Mouse (Mus musculus) myocyte (in vitro differentiated cells): ENCODE results near the gene Slc24a3. TPM values are rescaled to one million over a fixed set of nuclear protein-coding genes. Genes with fewer than 3 reads are reported as not detected.

Source experiments
- H3K27me3 ChIP-seq: one replicate; pipeline ENCODE4 v1.6.1; 2011; ENCODE audit not compliant: control insufficient read depth, insufficient read depth, insufficient read length
- H3K36me3 ChIP-seq: one replicate; pipeline ENCODE4 v1.6.1; 2011; ENCODE audit not compliant: control insufficient read depth, insufficient read depth
- H3K4me2 ChIP-seq: one replicate; pipeline ENCODE4 v1.6.1; 2011; ENCODE audit warnings: low read depth, control low read depth
- H3K4me3 ChIP-seq: one replicate; pipeline ENCODE4 v1.5.1; 2011; ENCODE audit warnings: mild to moderate bottlenecking, control low read depth, moderate library complexity
- H3K79me2 ChIP-seq: one replicate; pipeline ENCODE4 v1.6.1; 2011; ENCODE audit not compliant: control insufficient read depth, insufficient read depth
- H3ac ChIP-seq: one replicate; pipeline ENCODE4 v1.6.1; 2011; ENCODE audit not compliant: control insufficient read depth, insufficient read length
- CEBPB ChIP-seq: IDR thresholded peaks from 2 replicates; pipeline ENCODE4 v1.6.1; 2011; ENCODE audit warnings: mild to moderate bottlenecking, moderate library complexity; ENCODE audit not compliant: poor library complexity, insufficient read depth, severe bottlenecking
- E2F4 ChIP-seq: IDR thresholded peaks from one replicate; pipeline ENCODE4 v1.6.1; 2011; ENCODE audit warnings: mild to moderate bottlenecking, control low read depth, moderate library complexity; ENCODE audit not compliant: insufficient read depth
- MAX ChIP-seq: IDR thresholded peaks from one replicate; pipeline ENCODE4 v1.6.1; 2011; ENCODE audit warnings: low read depth, mild to moderate bottlenecking, control low read depth
- MYOD1 ChIP-seq, 3 experiments: IDR thresholded peaks; one replicate each; pipeline ENCODE4 v1.6.1; 2011; ENCODE audit warnings: control low read depth in 2 of 3, low read depth in 2 of 3, mild to moderate bottlenecking in 2 of 3, moderate library complexity in 1 of 3; ENCODE audit not compliant: insufficient read length in 2 of 3, control insufficient read depth in 1 of 3
- MYOG ChIP-seq, 3 experiments: IDR thresholded peaks; one replicate each; pipeline ENCODE4 v1.6.1; 2011; ENCODE audit warnings: control low read depth in 2 of 3, low read depth in 2 of 3, mild to moderate bottlenecking in 2 of 3; ENCODE audit not compliant: insufficient read length in 2 of 3, control insufficient read depth in 1 of 3, insufficient read depth in 1 of 3
- POLR2A ChIP-seq: IDR thresholded peaks from one replicate; pipeline ENCODE4 v1.6.1; 2011; ENCODE audit warnings: low read depth, mild to moderate bottlenecking, control low read depth, moderate library complexity; ENCODE audit not compliant: insufficient read length
- POLR2AphosphoS2 ChIP-seq: IDR thresholded peaks from one replicate; pipeline ENCODE4 v1.6.1; 2011; ENCODE audit warnings: low read depth, control low read depth; ENCODE audit not compliant: insufficient read length
- REST ChIP-seq: IDR thresholded peaks from one replicate; pipeline ENCODE4 v1.6.1; 2011; ENCODE audit warnings: mild to moderate bottlenecking, control low read depth, moderate library complexity; ENCODE audit not compliant: insufficient read depth, insufficient read length
- SRF ChIP-seq: IDR thresholded peaks from one replicate; pipeline ENCODE4 v1.6.1; 2011; ENCODE audit warnings: low read depth; ENCODE audit not compliant: control insufficient read depth, insufficient read length
- TCF12 ChIP-seq: IDR thresholded peaks from one replicate; pipeline ENCODE4 v1.6.1; 2011; ENCODE audit warnings: mild to moderate bottlenecking, control low read depth; ENCODE audit not compliant: poor library complexity, insufficient read depth, severe bottlenecking
- TCF3 ChIP-seq: IDR thresholded peaks from one replicate; pipeline ENCODE4 v1.6.1; 2011; ENCODE audit warnings: low read depth, control low read depth; ENCODE audit not compliant: insufficient read length
- USF1 ChIP-seq: IDR thresholded peaks from one replicate; pipeline ENCODE4 v1.6.1; 2011; ENCODE audit warnings: low read depth, mild to moderate bottlenecking, control low read depth, moderate library complexity
- polyA plus RNA-seq: library from polyadenylated mRNA; unstranded; fragments of >200 nt; fragmentation: generic; extraction: Trizol; gene quantifications from one replicate; pipeline ENCODE4 v1.2.1, GENCODE M21; 2012; ENCODE audit warnings: missing spikeins

Slc24a3 gene
- polyA plus RNA-seq, 1 experiment = 4.8 TPM

DNA sequence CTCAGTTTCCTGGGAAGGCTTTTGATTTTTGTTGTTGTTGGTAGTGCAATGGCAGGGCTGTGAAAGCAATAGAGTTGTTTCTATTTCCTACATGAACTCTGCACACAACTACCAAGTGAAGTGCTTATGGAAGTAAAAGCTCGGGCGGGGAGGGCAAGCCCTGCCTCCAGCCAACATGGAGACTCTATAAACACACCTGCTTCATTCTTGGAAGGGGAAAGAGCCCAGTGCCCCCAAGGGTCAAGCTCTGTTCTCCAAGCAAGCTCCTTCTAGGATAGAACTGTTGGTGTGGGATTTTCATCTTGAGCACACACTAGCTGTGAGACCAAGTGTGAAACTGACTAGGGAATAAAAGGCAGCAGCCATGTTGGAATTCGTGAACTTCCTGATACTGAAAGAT is 2.5 kb upstream of the Slc24a3 start:
- Histone ChIP-seq H3K4me3 (no peak overlapping the region), H3K27me3 (no peaks in the 10 kb centered on the region), H3K4me2 (no peak overlapping the region), H3ac (no peak overlapping the region), H3K79me2 (no peaks in the 10 kb centered on the region), H3K36me3 (no peaks in the 10 kb centered on the region)
- TF ChIP-seq TCF3 (no peak), USF1 (no peak), SRF (no peak), MAX (no peak), E2F4 (no peak), MYOG (IDR thresholded peaks at IDR 0.05; ENCODE audit: control insufficient read depth in 1 of 3, insufficient read depth in 1 of 3, insufficient read length in 2 of 3, low read depth in 2 of 3) (no peak), TCF12 (no peak), MYOD1 (IDR thresholded peaks at IDR 0.05; ENCODE audit: control insufficient read depth in 1 of 3, insufficient read length in 2 of 3, low read depth in 2 of 3) (no peak), REST (no peak), POLR2AphosphoS2 (no peak), CEBPB (no peak), POLR2A (no peak)

DNA sequence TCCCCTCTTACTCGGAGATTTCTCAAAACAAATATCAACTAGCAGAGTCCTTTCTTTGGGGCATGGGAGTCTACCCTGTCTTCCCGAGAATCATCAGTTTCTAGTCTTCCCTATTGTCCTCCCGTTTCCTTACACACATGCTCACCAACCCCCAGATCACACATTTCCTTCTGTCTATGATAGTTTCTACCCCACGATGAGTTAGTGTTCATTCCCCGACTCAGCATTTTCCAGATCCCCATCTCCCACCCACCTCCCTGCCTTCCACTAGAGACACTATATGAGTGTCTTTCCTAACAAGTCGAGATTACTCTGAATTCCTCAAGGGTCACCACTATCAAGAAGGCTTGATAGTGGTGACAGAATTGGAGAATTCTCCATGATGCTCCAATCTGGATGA is 1.7 kb upstream of the Slc24a3 start:
- Histone ChIP-seq H3ac (no peak overlapping the region), H3K27me3 (no peaks in the 10 kb centered on the region), H3K4me2 (no peak overlapping the region), H3K36me3 (no peaks in the 10 kb centered on the region), H3K4me3 (no peak overlapping the region), H3K79me2 (no peaks in the 10 kb centered on the region)
- TF ChIP-seq MYOD1 (IDR thresholded peaks at IDR 0.05; ENCODE audit: control insufficient read depth in 1 of 3, insufficient read length in 2 of 3, low read depth in 2 of 3) (no peak), TCF3 (no peak), SRF (no peak), TCF12 (no peak), POLR2A (no peak)

DNA sequence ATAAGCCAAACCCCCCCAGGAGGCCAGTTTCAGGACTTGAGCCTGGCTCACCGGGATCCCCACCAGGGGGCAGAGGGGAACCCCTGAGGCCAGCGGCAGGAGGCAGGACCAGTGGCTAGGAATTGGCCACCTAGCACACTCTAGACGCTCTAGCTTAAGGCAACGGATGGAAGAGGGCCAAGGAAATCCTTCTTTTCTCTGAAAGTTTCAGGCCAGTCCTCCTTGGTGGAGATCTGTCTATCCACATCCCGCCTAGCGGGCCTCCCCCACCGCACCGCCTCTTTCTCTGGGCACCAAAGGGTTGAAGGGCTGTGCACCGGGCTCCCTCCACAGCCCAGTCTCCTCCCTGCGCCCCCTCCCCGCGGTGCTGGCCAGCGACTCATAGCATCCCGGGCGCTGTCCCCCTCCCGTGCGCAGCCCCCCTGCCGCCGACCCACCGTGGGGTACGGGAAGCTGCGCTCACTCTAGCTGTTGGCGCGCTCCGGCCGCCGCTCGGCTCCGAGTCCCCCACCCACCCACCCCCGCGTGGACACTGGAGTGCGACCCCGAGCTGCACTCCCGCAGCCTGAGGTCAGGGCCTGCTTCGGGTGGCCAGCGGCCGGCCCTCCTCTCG is 397 bp upstream of the Slc24a3 start:
- Histone ChIP-seq H3K27me3 (no peaks in the 10 kb centered on the region), H3K4me3 (no peak overlapping the region), H3K36me3 (no peaks in the 10 kb centered on the region), H3ac (peak overlapping the region; percentile 25), H3K4me2 (peak overlapping the region; percentile 34), H3K79me2 (no peaks in the 10 kb centered on the region)
- TF ChIP-seq REST = no peak
- no peak for TF ChIP-seq MAX

DNA sequence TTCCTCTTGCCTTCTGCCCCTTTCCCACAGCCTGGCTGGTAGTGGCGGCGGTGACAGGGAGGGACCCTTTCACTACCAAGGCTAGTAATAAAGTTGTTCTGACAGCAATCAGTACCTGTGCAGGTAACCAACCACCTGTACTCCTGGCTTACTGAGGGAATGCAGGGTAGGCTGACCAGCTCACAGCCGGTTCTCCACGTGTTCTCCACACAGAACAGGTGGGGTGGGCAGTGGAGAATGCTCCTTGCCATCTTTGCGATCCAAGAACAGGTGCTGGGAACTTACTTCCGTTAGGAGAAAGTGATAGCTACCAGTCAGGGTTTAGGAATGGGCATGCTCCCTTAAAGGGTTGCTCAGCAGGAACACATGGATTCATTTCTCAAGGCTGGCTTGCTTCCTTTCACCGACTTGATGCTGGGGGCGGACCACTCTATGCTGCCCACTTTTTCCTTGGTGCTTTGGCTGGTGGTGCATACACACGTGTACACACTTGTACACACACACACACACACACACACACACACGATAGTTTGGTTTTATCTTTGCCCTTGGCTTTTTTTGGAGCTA is 934 bp downstream of the Slc24a3 start:
- TF ChIP-seq TCF3 = peak; percentile 55
- TF ChIP-seq SRF = peak; percentile 39
- TF ChIP-seq CEBPB = no peak
- TF ChIP-seq USF1 = no peak
- peak; percentile 3 to 89 (median 48) for TF ChIP-seq MYOG (IDR thresholded peaks at IDR 0.05; ENCODE audit: control insufficient read depth in 1 of 3, insufficient read depth in 1 of 3, insufficient read length in 2 of 3, low read depth in 2 of 3)
- no peak for TF ChIP-seq MAX
- peak in 2 of 3 experiments; percentile 55 to 77 for TF ChIP-seq MYOD1 (IDR thresholded peaks at IDR 0.05; ENCODE audit: control insufficient read depth in 1 of 3, insufficient read length in 2 of 3, low read depth in 2 of 3)
- peak; percentile 5 for TF ChIP-seq TCF12
- no peak for TF ChIP-seq POLR2AphosphoS2
- TF ChIP-seq E2F4 = no peak
- TF ChIP-seq REST = no peak
- TF ChIP-seq POLR2A = no peak
- Histone ChIP-seq H3ac (peak overlapping the region; percentile 25), H3K36me3 (no peaks in the 10 kb centered on the region), H3K27me3 (no peaks in the 10 kb centered on the region), H3K79me2 (no peaks in the 10 kb centered on the region), H3K4me2 (peak overlapping the region; percentile 87), H3K4me3 (peak overlapping the region; percentile 29)

DNA sequence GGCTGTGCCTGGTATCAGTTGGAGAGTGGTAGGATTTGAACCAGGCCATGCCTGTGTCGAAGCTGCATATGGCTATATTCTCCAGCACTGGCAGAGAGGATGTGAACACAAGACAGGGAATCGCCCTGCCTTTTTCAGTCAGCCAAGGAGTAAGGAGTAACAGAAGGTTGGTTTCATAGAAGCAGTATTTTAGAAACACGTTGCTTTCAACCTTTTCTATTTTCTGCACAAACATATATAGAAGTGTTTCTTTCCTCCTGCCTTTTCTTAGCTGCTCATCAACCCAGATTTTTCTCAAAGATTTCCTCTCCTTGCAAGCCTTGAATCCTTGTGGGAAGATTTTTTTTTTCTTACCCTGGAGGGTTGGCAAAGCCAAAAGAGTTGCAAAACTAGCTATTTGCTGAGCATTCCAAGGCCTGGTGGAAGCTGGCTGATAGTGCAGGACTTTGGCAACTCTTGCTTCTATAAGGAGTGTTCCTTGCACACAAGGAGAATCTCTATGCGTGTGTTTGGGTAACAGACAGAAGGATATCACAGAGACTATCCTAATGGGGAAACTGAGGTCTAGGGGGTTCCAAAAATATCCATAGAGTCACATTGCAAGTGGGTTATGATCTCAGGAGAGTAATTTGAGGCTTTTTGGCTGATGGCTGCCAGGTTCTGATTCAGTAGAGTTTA is 5.6 kb downstream of the Slc24a3 start:
- no peak for TF ChIP-seq POLR2A
- no peak for TF ChIP-seq E2F4
- no peak for TF ChIP-seq TCF3
- no peak for TF ChIP-seq POLR2AphosphoS2
- no peak for TF ChIP-seq REST
- TF ChIP-seq TCF12 = no peak
- no peak for TF ChIP-seq MYOD1 (IDR thresholded peaks at IDR 0.05; ENCODE audit: control insufficient read depth in 1 of 3, insufficient read length in 2 of 3, low read depth in 2 of 3)
- TF ChIP-seq MYOG (IDR thresholded peaks at IDR 0.05; ENCODE audit: control insufficient read depth in 1 of 3, insufficient read depth in 1 of 3, insufficient read length in 2 of 3, low read depth in 2 of 3) = no peak
- TF ChIP-seq CEBPB = no peak
- no peak for TF ChIP-seq USF1
- TF ChIP-seq SRF = no peak
- TF ChIP-seq MAX = no peak
- Histone ChIP-seq H3ac (no peak overlapping the region), H3K36me3 (no peaks in the 10 kb centered on the region), H3K79me2 (no peaks in the 10 kb centered on the region), H3K4me3 (no peak overlapping the region), H3K4me2 (no peak overlapping the region), H3K27me3 (no peaks in the 10 kb centered on the region)
